Mouse (Mus musculus): ENCODE results near the gene Snrnp70.

DNA sequence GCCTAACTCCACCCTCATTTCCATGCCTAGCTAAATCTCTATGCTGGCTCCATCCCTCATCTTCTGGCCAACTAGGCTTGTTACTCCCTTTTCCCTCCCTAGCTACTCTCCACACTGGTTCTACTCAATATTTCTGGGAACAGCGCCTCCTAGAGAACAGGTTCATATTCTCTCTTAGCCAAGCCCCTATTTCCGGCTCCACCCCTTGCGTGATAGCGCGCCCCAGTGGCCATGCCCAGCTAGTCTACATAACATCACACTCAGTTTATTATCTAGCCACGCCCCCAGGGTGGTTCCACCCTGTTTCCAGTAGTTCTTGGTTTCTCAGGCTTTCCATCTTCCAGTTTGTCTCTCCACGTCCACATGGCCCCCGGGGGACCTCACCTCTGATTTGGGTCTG lies 54.2 kb downstream of the Snrnp70 start:
- TF ChIP-seq CTCF (IDR thresholded peaks at IDR 0.05; ENCODE audit: borderline replicate concordance, insufficient read depth, low read depth, low read length) (peak; percentile 58; the same call in 1 of the 2 replicates), POLR2A (IDR thresholded peaks at IDR 0.05; ENCODE audit: borderline replicate concordance, insufficient read depth, low read length) (no peak)

All from cerebellum, adult 2 months (tissue).